Mouse (Mus musculus) frontal cortex, adult 2 months (tissue): ENCODE measurements around the gene Cdkn2aipnl. TPM values are rescaled to one million over a fixed set of nuclear protein-coding genes. Genes with fewer than 3 reads are reported as not detected.

Source experiments
- DNase-seq, 2 experiments: peaks; one replicate each; pipeline ENCODE4 v3.0.0; 2022; ENCODE audit warnings: low spot score in 1 of 2; ENCODE audit errors: extremely low spot score in 1 of 2
- polyA plus RNA-seq: library from polyadenylated mRNA; depleted of rRNA; stranded (reverse); fragments of >200 nt; gene quantifications from 2 replicates; pipeline ENCODE4 v1.2.3, GENCODE M21; 2012; rRNA removed

The Cdkn2aipnl gene
- polyA plus RNA-seq, 1 experiment = 30.2 TPM

GRCm38 (mm10) chr11:52003505-52003771 is 36.0 kb downstream of the Cdkn2aipnl start:
- no peak for DNase-seq

- peak; percentile 81 to 91 for DNase-seq
Observed at GRCm38 (mm10) chr11:52003772-52004528, 36.5 kb downstream of the Cdkn2aipnl start, which contains the start of gene Cdkl3. Gene Cdkl3 (plus strand): TSS chr11:52004221.

DNA sequence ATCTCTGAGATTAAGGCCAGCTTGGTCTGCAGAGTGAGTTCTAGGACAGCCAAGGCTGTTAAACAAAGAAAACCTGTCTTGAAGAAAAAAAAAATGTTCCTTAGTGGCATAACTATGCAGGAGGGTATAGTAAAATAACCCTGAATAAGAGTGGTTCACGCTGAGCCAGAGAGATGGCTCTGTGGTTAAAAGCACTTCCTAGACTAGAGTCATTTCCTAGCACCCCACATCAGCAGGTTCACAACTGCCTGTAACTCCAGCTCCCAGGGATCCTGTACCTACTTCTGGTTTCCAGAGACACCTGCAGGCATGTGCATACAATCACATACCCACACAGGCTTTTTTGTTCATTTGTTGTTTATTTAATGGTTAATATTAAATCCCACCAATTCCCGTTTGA is 38.1 kb downstream of the Cdkn2aipnl start:
- DNase-seq = no peak

GRCm38 (mm10) chr11:52011011-52011410 is 43.5 kb downstream of the Cdkn2aipnl start:
- DNase-seq = no peak

DNA sequence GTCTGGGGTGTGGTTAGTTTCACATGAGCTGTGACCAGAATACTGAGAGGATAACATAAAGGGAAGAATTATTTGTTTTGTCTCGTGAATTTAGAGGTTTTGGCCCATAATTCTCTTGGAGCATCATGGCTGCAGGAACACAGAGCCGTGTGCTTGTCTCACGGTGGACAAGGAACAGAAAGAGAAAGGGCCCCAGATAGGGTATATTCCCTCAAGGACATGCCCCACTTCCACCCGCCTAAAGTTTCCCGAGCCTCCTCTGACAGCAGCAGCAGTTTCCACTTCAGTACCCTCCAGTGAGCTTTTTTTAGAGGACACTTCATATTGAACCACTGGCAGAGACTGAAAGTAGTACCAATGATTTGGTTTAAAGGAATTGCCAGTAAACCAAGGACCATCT is 44.1 kb downstream of the Cdkn2aipnl start:
- no peak for DNase-seq

DNA sequence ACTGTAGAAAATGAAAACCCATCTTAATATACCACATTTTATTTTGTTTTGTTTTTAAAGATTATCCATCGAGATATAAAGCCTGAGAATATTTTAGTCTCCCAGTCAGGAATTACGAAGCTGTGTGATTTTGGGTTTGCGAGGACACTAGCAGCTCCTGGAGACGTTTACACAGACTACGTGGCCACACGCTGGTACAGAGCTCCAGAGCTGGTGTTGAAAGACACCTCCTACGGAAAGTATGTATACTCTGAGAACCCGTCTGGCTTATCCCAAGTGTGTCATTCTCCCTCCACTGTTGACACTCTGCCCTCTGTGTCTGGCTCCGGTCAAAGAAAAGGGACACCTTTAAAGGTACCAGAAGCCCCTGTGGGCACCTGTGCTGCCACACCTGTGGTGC is 50.8 kb downstream of the Cdkn2aipnl start:
- peak in 1 of 2 experiments; percentile 44 for DNase-seq

Other genes starting within 250 kb of the Cdkn2aipnl start
- 9.4 and 10.9 TPM in 2 replicates for gene Sec24a, start 204.0 kb upstream of the Cdkn2aipnl start, polyA plus RNA-seq
- 102 and 106 TPM in 2 replicates for gene Sar1b, start 204.0 kb upstream of the Cdkn2aipnl start, polyA plus RNA-seq
- gene Jade2, start 110.0 kb upstream of the Cdkn2aipnl start, polyA plus RNA-seq = 18.3 and 20.0 TPM in 2 replicates
- gene Ube2b, start 33.1 kb downstream of the Cdkn2aipnl start, polyA plus RNA-seq = 234 and 238 TPM in 2 replicates
- 14.3 and 15.9 TPM in 2 replicates for gene Cdkl3, start 36.6 kb downstream of the Cdkn2aipnl start, polyA plus RNA-seq
- 98.9 and 101 TPM in 2 replicates for gene Ppp2ca, start 131.0 kb downstream of the Cdkn2aipnl start, polyA plus RNA-seq
- gene Olfr1373, start 177.9 kb downstream of the Cdkn2aipnl start, polyA plus RNA-seq = not detected in 2 replicates
- not detected in 2 replicates for gene Olfr1371, start 246.3 kb downstream of the Cdkn2aipnl start, polyA plus RNA-seq